Mouse (Mus musculus) embryonic stem cell, embryonic (primary cell): ENCODE measurements at regions not wholly inside any gene's neighbourhood (a gene's known extent, or its start where the extent isn't known, plus 50 kb on each side); places are given as distances from the start of the nearest gene placed in this dataset.

ENCODE experiments used
- CTCF ChIA-PET, 4 experiments: fragments of 300-600 bp in 2 of 4; fragments of 350-600 bp in 2 of 4; sonication (Branson Sonifier 250); formaldehyde crosslinking; loops; one replicate each; lab custom pipeline; 2022; ENCODE audit warnings: inconsistent platforms in 2 of 4; lab: Charles Lee
- POLR2A ChIA-PET, 4 experiments: fragments of 300-600 bp in 2 of 4; fragments of 350-600 bp in 2 of 4; sonication (Branson Sonifier 250); formaldehyde crosslinking; loops; one replicate each; lab custom pipeline; 2022; ENCODE audit warnings: antibody characterized with exemption in 4 of 4, inconsistent platforms in 1 of 4; lab: Charles Lee

DNA sequence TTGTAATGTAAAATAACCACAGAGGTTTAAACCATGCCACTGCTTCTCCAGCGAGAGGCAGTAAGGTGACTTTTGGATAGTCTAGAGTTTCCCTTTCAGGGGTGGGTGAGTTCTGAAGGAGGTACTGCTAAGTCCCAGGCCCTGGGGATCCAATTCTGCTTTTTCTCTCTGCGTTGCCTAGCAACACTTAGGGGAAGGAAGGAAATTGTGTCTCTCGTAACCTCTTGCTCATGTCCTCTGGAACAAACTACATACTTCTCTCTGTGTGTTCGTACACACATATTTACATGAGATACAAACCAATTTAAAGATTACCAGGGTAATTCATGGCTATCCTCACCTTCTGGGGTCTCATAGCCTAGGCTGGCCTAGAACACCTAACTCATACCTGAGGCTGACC is 118.7 kb upstream of the Mrps10 start:
- CTCF ChIA-PET, result no interaction called here
- POLR2A ChIA-PET, result no interaction called here

DNA sequence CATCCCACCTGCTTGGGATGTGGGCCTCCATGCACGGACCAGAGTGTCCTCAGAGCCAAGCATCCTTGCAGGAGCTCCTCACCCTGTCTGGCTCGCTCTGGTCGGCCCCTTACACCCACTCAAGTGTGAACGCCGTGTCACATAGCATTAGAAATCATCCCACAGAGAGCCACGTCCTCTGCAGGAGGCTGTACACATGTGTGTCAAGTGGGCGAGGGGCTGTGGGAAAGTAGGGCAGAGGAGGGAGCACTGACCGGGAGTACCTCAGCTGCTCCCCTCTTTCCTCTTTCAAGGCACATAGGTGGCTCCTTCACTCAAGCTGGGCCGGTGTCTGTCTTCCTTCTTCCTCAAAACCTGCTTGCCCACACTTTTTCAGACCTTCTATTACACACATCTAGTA is 119.5 kb upstream of the Mrps10 start:
- ChIA-PET CTCF (interaction anchor here in 3 of 4 experiments (0.5 to 0.9 kb wide), 3 partner anchors 17 to 349 kb away, joined by 3 to 5 read pairs (median 3); no protein-coding TSS in a partner anchor), POLR2A (interaction anchor here in 1 of 4 experiments (1.7 kb wide), 1 partner anchor 53 kb away, joined by 4 read pairs; no protein-coding TSS in a partner anchor)

DNA sequence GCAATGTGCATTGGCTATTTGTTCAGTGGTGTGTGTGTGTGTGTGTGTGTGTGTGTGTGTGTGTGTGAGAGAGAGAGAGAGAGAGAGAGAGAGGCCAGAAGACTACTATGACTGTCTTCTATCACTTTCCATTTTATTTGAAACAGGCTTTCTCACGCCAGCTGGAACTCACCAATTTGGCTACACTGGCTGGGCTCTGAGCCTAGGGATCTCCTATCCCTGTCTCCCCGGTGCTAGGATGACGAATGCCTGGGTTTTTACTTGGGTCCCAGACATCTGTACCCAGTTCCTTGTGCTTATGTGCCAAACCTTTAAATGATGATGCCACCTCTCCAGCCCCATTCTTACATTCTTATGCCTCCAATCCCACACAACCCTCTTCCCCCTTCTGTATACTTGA is 120.6 kb upstream of the Mrps10 start:
- CTCF ChIA-PET, result no interaction called here
- POLR2A ChIA-PET, result interaction anchor here in 1 of 4 experiments (0.6 to 1.7 kb wide), 2 partner anchors 11 to 52 kb away, joined by 3 to 4 read pairs; no protein-coding TSS in a partner anchor

DNA sequence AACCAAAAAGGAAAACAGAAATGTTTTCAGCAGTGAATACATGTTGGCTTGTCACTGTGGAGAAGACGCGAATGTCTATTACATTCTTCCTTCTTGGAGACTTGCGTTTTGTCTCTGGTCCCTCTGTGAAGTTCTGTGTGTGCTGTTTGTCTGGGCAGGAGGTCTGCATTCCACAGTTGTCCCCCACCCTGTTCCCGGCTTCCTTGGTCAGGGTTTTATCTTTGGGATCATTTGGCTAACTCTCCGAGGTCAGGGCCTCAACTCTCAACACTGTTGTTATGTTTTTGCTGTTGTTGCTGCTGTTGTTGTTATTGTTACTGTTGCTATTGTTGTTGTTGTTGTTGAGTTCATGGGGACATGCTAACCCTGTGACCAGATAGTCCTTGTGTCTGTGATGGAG is 121.2 kb upstream of the Mrps10 start:
- POLR2A ChIA-PET, result interaction anchor here in 1 of 4 experiments (1.7 kb wide), 1 partner anchor 51 kb away, joined by 4 read pairs; no protein-coding TSS in a partner anchor
- CTCF ChIA-PET, result interaction anchor here in 2 of 4 experiments (0.9 to 1.5 kb wide), 2 partner anchors 9 to 10 kb away, joined by 4 to 5 read pairs; no protein-coding TSS in a partner anchor

DNA sequence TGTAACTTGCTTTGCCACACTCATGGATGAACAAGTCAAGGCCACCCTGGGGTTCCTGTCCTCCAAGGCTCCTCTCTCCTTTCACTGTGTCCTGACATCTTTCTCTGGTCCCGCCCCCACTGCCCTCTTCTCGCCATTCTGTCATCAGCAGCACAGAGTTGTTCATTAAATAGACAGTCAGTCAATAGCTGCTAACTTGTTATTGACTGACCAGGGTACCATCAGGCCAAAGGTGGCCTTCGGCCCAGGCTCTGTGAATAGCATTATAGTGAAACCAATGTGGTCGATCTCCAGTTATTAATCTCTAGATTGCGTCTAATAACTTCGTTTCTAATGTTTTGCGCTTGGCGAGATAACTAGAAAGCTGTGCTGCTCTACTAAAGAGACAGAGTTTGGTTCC is 122.1 kb upstream of the Mrps10 start:
- POLR2A ChIA-PET, result interaction anchor here in 2 of 4 experiments (0.6 to 1.1 kb wide), 2 partner anchors 20 to 348 kb away, joined by 3 read pairs; no protein-coding TSS in a partner anchor
- CTCF ChIA-PET, result interaction anchor here in 2 of 4 experiments (0.5 to 1.5 kb wide), 3 partner anchors 8 to 131 kb away, joined by 3 to 5 read pairs (median 4); no protein-coding TSS in a partner anchor

DNA sequence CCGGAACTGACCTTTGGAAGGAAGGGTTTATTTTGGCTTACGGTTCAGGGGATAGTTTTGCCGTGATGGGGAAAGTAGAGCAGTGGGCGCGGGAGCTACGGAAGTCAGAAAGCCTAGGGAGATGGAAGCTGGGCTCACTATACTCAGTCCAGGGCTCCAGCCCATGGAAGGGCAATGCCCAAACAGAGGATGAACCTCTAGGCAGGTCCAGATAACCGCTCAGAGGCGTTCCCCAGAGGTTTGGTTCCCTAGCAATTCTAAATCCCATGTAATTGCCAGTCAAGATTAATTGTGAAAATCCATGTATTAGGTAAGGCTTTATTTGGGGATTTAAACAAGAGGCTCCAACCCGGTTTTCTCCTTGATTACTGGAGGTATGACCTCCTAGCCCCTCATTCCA is 123.1 kb upstream of the Mrps10 start:
- ChIA-PET CTCF (interaction anchor here in 2 of 4 experiments (1.0 to 1.3 kb wide), 2 partner anchors 15 kb away, joined by 3 to 8 read pairs; no protein-coding TSS in a partner anchor), POLR2A (interaction anchor here in 2 of 4 experiments (0.8 to 1.3 kb wide), 7 partner anchors 9 to 50 kb away, joined by 3 to 5 read pairs (median 3); no protein-coding TSS in a partner anchor)

DNA sequence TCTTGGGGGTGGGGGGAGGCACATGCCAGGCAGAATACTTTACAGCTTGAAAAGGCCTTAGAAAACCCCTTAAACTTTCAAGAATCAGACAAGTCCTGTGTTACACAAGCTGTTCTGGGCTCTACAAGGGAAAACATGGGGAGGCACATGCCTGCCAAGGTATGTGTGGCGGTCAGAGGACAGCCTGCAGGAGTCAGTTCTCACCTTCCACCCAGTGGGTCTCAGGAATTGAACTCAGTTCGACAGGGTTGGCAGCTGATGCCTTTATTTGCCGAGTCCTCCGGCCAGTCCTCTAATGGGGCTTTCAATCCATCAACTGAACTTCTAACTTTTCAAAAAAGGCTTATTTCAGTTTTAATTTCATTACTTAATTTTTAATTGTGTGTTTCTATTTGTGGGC is 129.6 kb upstream of the Mrps10 start:
- CTCF ChIA-PET, result interaction anchor here in 2 of 4 experiments (1.1 to 1.3 kb wide), 2 partner anchors 9 to 89 kb away, joined by 3 to 4 read pairs; no protein-coding TSS in a partner anchor
- POLR2A ChIA-PET, result interaction anchor here in 1 of 4 experiments (1.3 kb wide), 1 partner anchor 62 kb away, joined by 4 read pairs; no protein-coding TSS in a partner anchor

DNA sequence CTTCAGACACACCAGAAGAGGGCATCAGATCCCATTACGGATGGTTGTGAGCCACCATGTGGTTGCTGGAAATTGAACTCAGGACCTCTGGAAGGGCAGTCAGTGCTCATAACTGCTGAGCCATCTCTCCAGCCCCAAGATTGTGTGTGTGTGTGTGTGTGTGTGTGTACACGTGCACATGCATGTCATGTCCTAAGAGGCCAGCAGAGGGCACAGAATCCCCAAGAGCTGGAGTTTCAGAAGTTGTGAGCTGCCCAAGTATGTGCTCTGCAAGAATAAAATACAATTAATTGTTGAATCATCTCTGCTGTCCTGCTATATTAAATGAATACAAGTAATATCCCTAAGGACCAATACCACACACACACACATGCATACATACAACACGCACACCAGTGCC is 130.8 kb upstream of the Mrps10 start:
- POLR2A ChIA-PET, result interaction anchor here in 1 of 4 experiments (2.3 kb wide), 1 partner anchor 12 kb away, joined by 5 read pairs; no protein-coding TSS in a partner anchor
- CTCF ChIA-PET, result interaction anchor here (0.6 to 1.3 kb wide), 14 partner anchors 9 to 1767 kb away, joined by 3 to 5 read pairs (median 4); partner anchors contain the start of gene Prph2 (in 1 of the 4)

DNA sequence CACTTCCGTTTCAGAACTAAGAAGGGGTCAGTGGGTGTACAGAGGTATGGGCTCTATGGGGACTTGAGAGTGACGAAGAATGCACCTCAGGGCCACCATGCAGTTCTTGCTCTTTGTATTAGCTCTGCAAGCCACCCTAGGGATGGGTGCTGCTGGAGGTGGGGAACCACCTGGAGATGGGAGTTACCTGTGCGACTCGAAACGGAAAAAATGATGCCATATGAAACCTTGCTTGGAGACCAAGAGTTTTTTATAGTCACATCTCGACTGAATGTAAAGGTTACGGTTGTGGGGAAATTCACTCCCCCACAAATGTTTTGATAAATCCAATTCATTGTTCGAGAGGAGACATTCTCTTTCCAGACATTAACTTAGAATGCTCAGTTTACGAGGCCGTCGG is 134.3 kb upstream of the Mrps10 start:
- POLR2A ChIA-PET, result interaction anchor here in 2 of 4 experiments (0.6 to 1.7 kb wide), 4 partner anchors 11 to 314 kb away, joined by 3 to 5 read pairs (median 4); no protein-coding TSS in a partner anchor
- CTCF ChIA-PET, result no interaction called here

DNA sequence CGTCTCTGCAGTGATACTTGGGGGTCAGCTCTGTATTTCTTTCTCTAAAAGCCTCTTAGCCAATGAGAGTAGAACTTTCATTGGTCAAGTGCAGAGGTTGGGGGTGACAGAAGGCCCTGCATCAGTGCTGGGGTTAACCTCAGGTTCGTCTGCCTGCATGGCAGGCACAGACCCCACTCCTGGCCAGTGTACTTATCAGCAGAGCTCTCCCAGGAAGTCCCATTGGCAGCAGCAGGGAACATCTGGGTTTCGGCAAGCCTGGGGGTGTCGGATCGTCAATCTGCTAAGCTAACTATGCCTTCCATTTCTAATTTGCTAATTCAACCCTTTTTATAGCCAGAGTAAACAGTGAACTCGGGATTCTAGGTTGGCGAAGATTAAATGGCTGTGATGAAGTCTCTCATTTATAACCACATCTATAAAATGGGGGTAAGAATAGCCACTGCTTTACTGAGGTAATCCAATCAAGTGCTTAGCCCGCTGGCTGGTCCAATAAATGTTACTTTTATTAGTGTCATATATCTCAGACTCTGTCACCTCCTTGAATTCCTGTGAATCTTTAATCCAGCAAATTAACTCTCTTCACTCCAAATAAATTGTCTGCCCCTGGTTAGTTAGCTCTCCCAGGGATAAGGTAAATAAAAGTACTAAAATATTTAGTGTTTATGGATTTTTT is 135.5 kb upstream of the Mrps10 start:
- ChIA-PET POLR2A (interaction anchor here in 2 of 4 experiments (1.0 to 1.7 kb wide), 3 partner anchors 18 to 37 kb away, joined by 3 to 5 read pairs (median 3); no protein-coding TSS in a partner anchor), CTCF (interaction anchor here in 2 of 4 experiments (0.6 to 0.7 kb wide), 2 partner anchors 337 to 1332 kb away, joined by 5 to 15 read pairs; no protein-coding TSS in a partner anchor)

DNA sequence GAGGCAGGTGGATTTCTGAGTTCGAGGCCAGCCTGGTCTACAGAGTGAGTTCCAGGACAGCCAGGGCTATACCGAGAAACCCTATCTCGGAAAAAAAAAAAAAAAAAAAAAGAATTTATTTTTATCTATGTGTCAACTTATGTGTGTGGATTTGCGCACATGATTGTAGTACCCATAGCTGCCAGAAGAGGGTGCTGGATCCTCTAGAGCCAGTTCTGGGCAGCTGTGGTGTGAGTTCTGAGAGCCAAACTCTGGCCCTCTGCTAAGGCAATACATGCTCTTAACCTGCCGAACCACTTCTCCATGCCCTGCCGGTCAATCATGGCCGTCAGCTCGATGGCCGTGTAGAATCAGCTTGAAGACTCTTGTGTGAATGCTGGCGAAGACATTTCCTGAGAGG is 138.0 kb upstream of the Mrps10 start:
- ChIA-PET CTCF (interaction anchor here (0.5 to 1.8 kb wide), 42 partner anchors 9 to 1543 kb away, joined by 3 to 8 read pairs (median 4); partner anchors contain the start of genes AI661453 (in 1 of the 4), Guca1b (in 1 of the 4) and Zfp318 (in 1 of the 4)), POLR2A (interaction anchor here (0.6 to 2.3 kb wide), 12 partner anchors 11 to 304 kb away, joined by 3 to 8 read pairs (median 3); no protein-coding TSS in a partner anchor)

DNA sequence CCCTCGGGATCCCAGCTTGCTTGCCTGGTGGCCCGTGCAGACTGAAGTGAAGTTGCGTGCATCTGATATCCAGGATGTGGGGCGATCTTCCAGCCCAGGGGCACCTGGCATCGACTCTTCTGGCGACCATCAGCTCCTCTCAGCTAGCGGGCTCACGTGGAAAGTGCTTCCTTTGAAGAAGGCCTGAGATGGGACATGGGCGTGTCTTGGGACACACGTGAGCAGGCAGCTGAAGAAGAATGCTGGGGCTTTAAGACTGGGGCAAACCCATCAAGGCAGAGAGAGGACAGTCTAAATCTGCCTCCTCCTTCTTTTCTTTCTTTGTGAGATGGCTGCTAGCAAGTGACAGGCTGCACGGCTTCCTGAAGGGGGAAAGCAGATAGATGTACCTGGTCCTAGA is 142.3 kb upstream of the Mrps10 start:
- ChIA-PET POLR2A (interaction anchor here in 3 of 4 experiments (0.7 to 1.9 kb wide), 19 partner anchors 11 to 325 kb away, joined by 3 to 14 read pairs (median 3); no protein-coding TSS in a partner anchor), CTCF (interaction anchor here in 2 of 4 experiments (0.5 to 1.0 kb wide), 4 partner anchors 12 to 111 kb away, joined by 3 to 8 read pairs (median 4); no protein-coding TSS in a partner anchor)

DNA sequence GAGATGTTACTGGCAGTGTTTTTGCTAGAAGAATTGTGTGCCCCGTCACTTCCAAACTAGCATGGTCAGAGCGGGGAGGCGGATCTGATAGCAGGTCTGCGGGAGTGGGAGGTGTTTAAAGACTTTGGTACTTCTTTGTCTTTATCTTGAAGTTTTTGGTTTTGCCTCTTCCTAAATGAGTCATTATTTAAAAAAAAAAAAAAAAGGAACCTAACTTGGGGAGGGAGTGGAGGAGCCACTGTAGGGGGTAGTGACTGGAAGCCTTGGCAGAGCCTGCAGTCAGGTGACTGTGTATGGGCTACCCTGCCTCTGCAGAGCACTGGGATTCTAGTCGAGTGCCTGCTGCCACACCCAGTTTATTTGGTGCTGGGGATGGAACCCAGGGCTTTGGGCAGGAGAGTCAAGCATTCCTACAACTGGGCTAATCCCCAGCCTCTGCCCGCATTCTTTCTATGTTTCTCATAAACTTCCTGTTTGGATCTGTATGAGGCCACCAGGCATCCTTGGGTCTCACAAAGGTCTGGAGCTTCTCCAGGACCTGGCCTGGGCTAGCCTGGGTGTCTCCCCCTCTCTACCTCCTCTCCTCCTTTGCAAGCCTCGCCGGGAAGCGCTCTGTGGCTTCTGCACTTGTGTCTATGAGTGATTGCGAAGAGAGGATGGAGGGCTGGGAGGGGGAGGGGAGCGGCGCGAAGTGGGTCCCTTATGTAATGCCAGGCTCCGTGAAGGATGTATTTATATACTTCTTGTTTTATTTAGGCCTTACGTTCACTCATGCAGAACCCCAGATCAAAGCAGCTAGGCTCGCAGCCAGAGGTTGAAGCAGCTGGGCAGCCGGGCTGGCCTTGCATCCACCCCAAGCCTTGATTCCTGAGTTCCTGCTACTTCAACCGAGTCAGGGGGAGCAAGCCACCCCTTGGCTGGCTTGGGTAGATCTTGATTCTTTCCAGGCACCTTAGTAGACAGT is 143.1 kb upstream of the Mrps10 start:
- CTCF ChIA-PET, result interaction anchor here in 1 of 4 experiments (0.6 kb wide), 1 partner anchor 110 kb away, joined by 8 read pairs; no protein-coding TSS in a partner anchor
- POLR2A ChIA-PET, result interaction anchor here in 3 of 4 experiments (0.6 to 1.9 kb wide), 19 partner anchors 11 to 325 kb away, joined by 3 to 14 read pairs (median 3); no protein-coding TSS in a partner anchor

DNA sequence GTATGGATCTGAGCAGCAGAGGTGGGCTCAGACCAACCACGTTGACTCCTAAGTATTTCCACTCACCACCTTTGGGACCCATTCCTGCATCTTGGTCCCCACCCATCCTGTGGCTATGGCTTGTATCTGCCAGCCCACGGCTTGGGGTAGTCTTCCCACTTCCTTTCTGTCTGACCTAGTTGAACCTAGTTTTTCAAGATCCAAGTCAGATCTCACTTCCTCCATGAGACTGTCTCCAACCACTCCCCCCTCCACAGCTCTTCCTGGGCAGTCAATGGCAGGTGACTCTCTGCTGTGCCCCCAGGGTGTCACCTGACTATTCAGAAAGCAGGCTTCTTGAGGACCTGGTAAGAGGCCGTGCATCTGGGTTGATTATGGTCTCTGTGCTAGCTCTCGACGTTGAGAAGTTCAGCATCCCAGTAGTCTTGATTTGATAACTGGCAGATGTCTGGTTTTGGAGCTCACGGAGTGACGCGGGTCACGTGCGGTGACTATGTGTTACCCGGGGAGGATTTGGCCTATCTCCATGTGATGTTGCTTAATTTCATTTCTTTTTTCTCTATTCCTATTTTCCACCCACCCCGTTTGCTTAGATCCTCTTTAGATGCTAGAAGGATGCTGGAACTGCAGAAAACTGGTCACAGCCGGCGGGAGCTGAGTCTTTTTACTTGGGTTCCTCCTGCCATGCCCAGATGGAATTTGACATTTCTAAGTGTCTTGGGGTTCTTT is 147.5 kb upstream of the Mrps10 start:
- ChIA-PET POLR2A (interaction anchor here in 3 of 4 experiments (0.9 to 1.6 kb wide), 4 partner anchors 13 to 27 kb away, joined by 3 to 4 read pairs (median 3); no protein-coding TSS in a partner anchor), CTCF (no interaction called here)

DNA sequence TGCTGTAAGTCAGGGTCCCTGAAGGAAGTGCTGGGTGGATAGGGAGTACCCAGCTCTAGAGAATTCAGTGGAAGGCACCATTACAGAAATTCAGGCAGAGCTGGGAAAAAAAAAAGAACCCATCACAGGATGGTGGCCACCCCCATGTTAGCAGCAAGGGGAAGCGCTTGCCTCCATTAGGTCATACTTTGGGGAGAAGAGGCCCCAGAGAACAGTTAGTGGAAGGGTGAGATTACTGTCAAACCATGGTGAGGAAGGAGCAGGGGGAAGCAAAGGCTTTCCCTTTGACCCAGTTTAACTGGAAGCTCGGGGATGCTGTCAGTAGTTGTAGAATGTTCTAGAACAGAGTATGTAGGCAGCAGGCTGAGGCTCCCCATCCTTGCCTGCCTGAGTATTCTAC is 148.8 kb upstream of the Mrps10 start:
- CTCF ChIA-PET, result interaction anchor here in 1 of 4 experiments (0.7 kb wide), 1 partner anchor 133 kb away, joined by 4 read pairs; no protein-coding TSS in a partner anchor
- POLR2A ChIA-PET, result interaction anchor here in 2 of 4 experiments (1.3 to 1.7 kb wide), 2 partner anchors 10 to 15 kb away, joined by 3 to 6 read pairs; no protein-coding TSS in a partner anchor

DNA sequence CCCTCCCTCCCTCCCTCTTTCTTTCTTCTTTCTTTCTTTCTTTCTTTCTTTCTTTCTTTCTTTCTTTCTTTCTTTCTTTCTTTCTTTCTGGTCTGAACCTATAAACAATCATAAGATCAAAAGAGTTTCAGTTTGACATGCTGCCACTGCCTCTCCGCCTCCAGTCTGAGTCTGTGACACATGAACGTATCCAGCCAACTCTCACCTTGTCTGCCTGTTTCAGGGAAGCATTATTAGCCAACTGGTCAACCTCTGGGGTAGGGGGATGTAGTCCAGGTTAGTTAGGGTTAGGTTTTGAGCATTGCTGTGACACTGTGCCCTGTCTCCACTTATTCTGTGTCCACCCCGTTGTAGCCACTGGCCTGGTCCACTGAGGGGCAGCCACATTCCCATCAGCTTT is 152.2 kb upstream of the Mrps10 start:
- CTCF ChIA-PET, result interaction anchor here in 1 of 4 experiments (0.6 kb wide), 1 partner anchor 11 kb away, joined by 4 read pairs; no protein-coding TSS in a partner anchor
- POLR2A ChIA-PET, result interaction anchor here in 1 of 4 experiments (1.3 to 1.4 kb wide), 3 partner anchors 12 to 20 kb away, joined by 3 to 5 read pairs (median 3); no protein-coding TSS in a partner anchor
